Mouse (Mus musculus) layer of hippocampus, postnatal 25 days (tissue): ENCODE measurements around the gene Ldlrad3. TPM values are rescaled to one million over a fixed set of nuclear protein-coding genes. Genes with fewer than 3 reads are reported as not detected.
A peak's percentile ranks its signal among the peaks of the same experiment; 100 is the strongest.

ENCODE experiments used
- DNase-seq, 2 experiments: peaks; one replicate each; pipeline ENCODE4 v3.0.0; 2022; ENCODE audit warnings: mixed read lengths in 2 of 2, low spot score in 1 of 2; ENCODE audit errors: extremely low spot score in 1 of 2
- total RNA-seq, 2 experiments: library from RNA; stranded (reverse); gene quantifications; 2 replicates each; pipeline ENCODE4 v1.2.3; 2021

Ldlrad3 gene
- total RNA-seq, 2 experiments from 2014 or later, result 9.2 to 11.5 TPM

DNA sequence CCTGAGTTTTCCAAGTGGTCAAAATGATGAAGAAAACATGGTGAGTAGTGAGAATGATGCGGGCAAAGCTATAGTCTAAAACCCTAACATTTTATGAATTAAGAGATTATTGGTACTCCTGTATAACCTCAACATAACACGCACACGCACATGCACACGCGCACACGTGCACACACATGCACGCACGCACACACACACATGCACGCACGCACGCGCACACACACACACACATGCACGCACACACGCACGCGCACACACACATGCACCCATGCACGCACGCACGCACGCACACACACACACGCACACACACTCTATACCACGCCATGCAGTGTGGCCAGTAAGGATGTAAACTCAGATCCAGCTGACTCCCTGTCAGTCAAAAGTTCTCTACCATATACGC, 99.6 kb downstream of the Ldlrad3 start:
- no peak for DNase-seq

DNA sequence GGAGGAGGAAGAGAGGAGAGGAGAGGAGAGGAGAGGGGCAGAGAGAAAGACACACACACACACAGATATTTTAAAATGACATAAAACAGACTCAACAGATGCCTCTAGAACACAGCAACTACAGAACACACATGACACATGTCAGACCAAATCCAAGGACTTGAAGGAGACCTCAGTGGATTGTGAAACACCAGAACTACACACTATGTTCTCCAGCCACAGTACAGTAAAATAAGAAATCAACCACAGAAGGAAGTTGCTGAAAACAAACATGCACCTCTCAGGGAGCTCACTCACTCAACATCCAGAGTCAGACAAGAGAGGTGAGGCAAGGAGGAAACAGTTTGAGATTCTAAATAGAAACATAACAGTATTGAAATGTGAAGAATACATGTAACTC, 103.4 kb downstream of the Ldlrad3 start:
- no peak for DNase-seq

DNA sequence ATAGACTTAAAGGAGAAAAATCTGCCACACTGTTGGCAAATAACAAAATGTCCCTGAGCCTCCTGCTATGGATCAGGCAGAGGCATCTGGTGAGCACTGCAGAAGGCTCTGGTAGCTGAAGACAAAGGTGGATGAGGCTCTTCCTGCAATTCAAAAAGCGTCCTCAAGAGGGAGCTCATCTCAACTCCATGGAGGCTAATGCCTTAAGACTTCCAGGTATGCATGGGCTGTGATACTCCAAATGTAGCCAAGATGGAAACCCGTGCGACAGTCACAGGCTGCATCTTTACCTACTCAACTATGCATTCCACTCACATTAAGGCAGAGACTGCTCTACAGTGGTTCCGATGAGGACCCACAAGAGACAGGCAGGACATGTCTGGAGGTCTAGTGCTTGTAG, 108.6 kb downstream of the Ldlrad3 start:
- DNase-seq, result peak in 1 of 2 experiments; percentile 80

DNA sequence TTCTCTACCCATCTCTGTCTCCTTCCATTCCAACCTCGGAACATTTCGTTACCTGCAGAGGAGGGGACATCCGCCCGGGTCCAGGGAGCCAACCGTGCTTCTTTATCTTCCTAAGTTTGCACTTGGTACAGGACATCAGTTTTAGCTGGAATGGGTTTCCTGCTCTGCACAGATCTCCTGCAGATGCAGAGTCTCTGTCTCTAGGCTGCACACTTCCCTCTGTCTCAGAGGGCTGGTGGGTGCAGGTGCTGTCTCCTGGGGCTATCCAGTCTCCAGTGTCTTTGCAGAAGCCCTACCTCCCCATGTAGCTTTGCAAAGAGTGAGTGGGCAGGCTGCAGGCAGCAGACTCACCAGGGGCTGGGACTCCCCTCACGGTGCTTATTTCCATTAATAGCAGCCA, 109.9 kb downstream of the Ldlrad3 start:
- no peak for DNase-seq

DNA sequence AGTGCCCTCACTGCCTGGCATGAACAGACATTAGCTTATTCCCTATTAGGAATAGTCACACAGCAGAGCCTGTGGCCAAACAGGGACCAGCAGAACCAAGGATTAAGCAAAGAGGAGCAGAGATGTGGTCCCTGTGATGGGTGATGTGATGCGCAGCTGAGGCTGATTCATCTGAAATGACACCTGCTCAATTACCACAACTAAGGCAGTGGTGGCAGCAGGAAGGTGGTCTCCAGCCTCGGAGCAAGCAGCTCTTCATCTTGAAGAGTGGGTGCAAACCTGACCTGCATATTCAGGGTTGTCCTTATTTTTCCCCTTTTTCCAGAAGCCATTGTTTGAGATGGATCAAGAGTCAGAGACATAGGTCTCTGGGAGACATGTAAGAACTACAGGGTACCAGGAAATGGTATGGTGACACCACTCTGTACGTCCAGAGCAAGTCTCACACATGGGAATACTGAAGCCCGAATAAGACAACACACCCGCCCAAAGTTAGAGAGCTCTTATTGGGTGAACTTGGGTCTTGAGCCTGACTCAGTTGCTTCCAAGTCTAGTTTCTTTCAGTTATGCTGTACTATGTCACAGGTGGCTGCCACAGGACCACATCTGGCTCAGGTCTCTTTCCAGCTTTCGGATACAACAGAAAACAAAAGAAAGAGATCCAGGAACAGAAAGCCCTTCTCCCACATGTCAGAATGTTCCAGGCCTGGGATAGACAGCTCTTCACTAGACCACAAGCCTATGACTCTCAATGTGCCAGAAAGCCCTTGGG, 112.7 kb downstream of the Ldlrad3 start:
- no peak for DNase-seq

DNA sequence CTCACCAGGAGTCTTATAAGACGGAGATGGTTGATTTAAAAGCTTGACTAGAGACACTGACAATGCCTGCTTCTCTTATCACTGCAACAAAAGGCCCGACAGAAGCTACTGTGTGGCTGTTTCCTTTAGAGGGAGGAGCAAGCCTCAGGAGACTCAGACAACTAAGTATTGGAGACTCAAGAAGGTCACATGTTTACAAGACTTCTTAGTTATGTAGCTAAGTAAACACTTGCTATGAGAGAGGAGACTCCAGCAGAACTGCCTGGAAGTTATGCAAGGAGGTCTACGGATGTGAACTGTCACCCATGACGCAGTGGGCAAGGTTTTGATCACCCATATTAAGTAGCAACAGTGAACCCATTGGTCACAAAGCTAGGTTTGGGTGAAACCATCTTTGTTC, 113.3 kb downstream of the Ldlrad3 start:
- no peak for DNase-seq

DNA sequence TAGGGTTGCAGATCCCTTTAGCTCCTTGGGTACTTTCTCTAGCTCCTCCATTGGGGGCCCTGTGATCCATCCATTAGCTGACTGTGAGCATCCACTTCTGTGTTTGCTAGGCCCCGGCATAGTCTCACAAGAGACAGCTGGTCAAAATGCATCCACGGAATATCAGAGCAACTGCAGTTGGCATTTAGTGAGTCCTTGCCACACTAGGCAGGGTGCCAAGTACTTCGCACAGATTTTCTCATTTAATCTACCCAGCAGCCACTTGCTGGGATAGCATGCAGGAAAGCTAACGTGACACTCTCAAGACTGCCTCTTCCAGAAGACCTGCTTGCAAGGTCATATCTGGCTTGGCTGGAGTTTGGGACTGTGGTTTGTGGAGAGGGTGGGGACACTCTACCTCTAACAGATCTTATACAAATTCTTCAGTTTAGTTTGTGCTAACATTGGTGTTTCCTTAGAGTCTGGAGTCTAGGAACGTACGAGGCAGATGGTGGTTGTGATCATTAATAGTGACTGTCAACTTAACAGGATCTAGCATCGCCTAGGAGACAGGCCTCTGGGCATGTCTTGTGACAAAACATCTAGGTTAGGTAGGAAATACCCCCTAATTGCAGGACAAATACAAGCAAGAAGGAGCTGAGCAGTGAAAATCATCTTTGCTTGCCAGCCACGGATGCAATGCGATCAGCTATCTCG, 115.0 kb downstream of the Ldlrad3 start:
- no peak for DNase-seq

DNA sequence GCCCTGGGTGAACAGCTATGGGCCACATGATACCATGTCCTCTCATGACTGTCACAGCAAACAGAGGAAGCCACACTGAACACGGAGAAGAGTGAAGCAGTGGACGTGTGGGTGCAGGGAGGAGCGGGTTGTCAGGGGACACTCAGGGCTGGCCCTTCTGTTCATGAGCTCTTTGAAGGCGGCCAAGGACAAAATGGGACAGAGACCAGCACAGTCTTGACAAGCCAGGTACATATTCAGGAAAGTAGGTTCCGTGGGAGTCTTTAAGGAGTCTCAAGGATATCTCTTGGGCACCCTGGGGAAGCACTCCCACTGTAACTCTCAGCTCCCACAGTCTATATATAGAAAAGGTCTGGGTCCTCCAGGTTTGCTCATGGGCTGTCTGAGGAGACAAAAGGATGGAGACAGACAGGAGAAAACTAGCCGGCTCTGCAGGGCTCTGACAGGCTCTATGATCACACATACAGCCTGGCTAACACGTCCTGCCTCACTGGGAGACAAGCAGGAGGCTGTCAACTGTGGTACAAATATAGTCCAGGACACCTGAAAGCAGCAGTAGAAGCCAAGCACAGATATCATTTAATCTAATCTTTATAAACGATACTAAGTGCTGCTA, 121.3 kb downstream of the Ldlrad3 start:
- DNase-seq, result no peak

DNA sequence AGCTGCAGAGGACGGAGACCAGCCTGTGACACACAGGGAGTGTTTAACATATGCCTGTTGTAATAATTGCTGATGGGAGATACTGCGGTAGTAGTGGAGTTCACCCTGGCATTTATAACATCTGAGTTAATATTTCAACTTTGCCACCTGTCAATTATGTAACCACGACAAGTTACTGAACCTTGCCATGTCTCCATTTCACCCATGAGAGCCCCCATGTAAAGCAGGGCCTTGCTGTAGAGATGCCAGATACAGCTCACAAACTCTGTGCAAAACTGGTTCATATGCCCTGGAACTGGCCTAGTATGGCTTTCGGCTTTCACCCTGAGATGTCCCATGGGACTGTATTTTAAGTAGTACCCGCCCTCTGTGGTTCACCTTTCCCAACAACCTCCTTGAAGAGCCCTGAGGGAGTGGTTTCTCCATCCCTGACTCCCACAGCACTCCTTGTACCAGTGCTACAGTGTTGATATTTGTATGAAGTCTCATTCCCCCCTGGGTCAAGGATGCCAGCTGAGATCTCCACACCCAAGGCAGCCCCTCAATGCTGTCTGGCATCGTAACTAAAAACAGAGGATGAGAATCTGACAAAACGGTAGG, 122.2 kb downstream of the Ldlrad3 start:
- DNase-seq, result no peak

DNA sequence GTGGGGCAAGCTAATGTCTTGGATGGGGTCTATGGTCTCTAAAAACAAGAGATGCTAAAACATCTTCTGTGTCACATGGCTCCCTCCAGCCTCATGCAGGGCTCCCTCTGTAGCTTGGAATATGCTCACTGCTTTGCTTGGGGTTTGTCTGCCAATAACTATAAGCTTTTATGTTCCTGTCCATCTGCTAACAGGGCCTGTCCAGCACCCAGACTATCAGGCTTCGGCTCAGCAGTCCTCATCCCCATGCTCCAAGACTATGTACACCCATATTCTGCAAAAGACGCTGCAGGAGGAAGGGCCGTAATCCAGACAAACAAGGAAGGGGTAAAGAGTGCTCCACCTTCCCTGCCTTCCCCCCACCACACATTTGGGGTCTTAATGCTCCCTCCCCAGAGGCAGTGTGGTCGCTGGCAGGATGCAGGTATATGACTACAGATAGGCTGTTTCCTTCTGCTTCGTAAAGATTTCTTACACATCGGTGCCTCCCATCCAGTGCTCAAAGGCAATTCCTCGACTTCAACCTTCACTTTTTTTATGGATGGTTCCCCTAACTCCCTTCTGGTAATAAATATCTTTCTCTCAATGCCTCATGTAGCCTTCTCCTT, 123.2 kb downstream of the Ldlrad3 start:
- DNase-seq, result no peak

DNA sequence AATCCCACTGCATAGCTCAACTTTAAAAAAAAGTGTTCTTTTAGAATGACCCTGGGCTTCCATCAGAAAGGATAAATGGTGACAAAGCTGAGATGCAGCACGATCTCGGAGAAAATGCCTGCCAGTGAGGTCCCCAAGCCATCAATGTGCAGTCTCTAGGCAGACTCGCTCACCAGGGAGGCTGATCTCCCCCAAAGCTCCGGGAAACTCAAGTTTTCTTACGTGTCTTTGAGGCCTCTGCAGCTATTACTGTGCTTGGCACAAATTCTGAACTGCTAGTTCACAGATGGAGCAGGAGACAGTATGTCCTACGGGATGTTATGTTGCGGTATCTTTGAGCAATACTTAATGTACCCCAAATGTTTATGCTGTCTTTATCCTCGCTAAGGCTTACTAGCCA, 124.3 kb downstream of the Ldlrad3 start:
- no peak for DNase-seq

DNA sequence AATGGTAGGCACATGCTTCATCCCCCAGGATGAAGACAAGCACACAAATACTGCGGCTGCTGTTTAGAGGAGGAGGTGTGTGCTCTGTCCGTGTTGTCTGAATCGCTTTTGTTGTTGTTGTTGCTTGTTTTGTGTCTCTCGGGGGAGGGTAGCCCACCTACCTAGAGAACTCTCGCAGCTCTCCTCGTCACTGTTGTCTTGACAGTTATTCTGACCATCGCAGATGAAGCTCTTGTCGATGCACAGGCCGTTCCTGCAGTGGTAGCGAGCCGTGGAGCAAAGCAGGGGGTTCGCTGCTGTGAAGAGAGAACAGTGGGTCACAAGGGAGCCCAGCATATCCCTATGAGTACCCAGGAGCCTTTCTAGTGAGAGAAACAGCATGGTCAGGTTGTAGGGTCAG, 128.4 kb downstream of the Ldlrad3 start:
- DNase-seq, result no peak

DNA sequence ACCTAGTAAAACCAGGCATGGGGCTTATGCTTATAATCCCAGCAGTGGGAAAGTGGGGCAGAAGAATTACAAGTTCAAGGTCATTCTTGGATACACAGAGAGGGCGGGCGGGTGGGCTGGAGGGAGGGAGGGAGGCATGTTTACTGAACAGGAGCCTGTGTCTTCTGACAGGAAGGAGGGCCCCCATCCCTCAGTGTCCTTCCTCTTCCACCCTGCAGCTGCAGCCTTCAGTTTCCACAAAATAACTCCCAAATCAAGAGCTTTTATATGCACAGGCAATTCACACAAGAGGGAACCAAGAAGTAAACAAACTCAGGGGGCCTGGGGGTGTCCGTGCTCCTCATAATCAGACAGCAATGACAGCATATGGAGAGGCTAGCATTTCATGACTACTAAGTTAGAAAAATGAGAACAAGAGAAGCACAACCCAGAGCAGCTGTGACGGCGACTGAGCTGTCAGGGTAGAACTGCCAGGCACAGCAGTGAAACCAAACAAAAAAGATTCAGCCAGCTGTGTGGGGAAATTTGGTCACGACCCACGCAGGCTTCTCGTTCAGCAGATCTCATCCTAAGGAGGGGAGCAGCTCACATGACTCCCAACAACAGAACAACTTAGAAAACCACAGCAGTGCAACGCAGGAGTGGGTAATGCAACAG, 129.0 kb downstream of the Ldlrad3 start:
- DNase-seq, result no peak

DNA sequence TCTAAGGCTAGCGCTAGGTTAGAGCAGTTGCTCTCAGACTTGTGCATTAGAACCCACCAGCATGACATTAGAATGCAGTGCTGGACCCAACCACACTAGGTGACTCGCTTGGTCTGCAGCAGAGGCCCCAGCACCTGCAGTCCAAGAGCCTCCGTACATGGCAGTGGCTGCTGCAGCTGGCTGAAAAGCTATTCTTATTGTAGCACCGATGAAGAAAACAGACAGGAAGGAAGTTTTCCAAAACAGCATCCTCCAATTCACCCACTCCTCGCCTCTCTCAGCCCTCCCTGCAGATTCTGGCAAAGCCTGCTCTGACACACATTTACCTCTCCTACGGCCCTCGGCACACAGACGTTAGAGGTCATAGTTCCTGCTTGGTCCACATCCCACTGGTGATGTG, 130.0 kb downstream of the Ldlrad3 start:
- no peak for DNase-seq

DNA sequence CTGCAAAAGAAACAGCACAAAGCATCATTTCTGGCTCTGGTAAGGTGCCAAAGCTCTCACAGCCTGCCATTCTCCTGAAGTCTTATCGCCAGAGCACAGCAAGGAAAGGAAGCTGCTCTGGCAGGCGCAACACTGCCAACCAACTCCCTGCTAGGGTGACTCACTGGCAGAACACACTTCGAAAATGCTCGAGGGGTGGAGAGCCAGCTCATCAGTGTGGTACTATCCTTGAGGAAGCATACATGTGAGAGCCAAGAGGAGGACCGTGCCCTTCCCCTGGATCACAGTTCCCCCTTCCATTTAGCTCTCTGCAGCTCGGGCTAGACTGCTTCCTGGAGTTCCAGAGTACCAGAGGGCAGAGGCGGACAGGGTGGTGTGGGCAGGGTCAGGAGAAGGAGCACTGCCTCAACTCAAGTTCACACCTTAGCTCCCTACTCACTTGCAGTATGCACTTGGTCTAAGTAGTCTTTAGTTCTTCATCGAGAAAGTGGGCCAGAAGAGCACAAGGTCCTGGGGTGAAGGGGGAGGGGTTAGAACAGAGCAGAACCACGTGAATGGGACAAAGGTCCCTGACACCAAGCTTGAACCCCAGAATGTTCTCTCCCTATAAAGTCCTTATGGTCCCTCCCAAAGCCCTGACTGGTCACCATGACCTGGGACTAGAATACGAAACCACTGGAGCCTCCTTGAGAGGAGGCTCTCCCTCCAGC, 133.1 kb downstream of the Ldlrad3 start:
- peak in 1 of 2 experiments; percentile 27 for DNase-seq

DNA sequence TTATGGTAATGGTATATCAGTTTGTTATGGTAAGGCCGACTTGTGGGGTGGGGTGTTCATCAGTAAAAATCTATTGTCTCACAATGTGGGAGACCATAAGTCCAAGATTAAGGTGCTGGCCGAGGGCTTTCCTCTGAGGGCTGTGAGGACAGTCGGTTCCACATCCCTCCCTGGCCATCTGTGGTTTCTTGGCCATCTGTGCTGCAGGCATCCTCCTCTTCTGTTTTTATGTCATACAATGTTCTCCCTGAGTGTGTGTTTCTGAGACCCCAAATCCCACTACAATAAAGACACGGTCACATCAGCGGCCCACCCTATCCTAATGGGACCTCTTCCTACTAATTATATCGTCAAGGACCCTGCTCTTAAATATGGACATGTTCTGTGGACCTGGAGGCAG, 133.8 kb downstream of the Ldlrad3 start:
- no peak for DNase-seq

DNA sequence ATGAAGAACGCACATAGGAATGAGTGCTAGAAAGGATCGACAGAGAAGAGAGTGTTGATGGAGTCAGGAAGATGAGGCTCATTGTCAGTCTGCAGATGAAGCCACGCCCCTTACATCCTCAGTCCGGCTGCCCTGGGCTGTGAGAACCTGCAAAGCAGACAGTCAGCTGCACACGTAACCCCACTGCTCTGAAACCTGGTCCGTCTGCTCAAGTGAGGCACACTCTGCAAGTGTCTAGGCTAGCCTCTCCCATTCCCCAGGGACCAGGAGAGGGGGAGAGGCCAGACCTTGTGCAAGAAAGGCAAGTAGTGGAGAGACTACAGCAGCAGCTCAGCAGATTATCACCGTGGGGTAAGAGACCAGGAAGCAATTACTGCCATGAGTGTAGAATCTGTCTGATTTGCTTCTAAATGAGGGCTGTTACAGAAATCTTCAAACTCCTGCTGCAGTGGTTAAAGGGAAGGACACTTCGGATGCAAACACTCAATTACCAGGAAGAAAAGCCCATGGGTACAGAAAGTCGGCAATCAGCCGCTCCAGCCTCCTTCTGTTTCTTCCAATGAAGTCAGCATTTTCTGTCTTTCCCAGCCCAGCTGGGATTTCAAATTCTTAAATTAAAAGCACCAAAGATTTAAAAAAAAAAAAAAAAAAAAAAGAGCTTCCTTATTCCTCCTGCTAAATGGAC, 136.2 kb downstream of the Ldlrad3 start:
- no peak for DNase-seq

DNA sequence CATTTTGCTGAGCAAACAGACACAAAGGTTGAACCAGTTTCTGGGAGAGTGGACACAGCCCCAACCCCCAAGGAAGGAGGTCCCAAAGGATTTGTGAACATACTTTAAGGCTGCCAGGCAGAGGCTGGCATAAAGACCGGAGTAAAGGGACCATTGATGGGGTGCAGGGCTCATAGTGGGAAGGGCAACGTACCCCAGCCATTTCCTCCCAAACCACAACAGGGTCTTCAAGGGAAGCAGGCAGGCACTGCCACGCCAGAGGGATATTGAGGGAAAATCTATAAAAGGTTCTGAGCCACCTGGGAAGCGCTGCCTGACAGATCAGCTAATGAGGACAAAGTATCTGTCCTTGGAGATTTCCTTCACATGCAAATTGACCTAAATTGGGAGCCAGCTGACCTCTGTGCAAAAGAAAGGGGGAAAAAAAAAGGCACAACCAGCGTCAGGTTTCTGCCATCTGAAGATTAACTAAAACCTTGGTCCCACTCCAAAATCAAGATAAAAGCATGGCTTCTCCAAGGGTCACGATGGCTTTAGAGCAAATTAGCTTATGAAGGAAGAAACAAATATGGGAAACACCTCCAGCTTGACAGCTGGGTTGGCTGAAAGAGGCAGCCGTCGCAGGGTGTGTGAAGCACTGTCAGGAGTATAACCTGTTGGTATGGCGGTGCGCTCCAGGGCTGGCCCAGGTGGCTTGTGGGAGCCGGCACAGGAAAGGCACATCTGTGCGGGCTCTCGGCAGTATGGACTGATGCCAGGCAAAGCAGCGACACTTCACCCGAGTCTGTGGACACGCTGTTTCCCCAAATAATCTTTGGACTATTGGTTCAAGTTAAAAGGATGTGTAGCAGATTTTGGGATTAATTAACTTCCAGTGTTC, 137.6 kb downstream of the Ldlrad3 start:
- no peak for DNase-seq
